Mouse (Mus musculus): ENCODE data around the gene Ppt1.

Gene Ppt1

DNA sequence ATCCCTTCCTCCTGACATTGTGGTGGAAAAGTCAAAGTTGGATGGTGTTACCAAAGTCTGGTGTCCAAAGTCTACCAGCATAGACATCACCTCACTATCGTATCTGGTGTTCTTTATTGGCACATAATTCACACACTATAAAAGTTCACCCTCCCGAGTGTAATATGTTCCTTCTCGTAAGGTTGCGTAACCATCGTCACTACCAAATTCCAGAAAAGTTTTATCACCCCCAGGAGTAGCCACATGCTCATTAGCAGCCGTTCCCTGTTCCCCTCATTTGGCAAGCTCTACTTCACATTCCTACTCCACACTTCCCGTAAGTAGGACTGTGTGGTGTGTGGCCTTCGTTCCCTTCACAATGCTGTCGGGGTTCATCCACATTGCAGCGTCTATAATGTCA is 69.3 kb downstream of the Ppt1 start:
- DNase-seq (ENCODE audit: low read depth), result no peak
